Mouse (Mus musculus): ENCODE results near the gene Naa38. TPM values are rescaled to one million over a fixed set of nuclear protein-coding genes. Genes with fewer than 3 reads are reported as not detected.

Gene Naa38
- total RNA-seq, 2 experiments from 2014 or later: 84.1 to 95.1 TPM

GRCm38 (mm10) chr11:69412548-69412947, 17.3 kb downstream of the Naa38 start:
- no peak for DNase-seq (ENCODE audit: low spot score in 2 of 2)

DNA sequence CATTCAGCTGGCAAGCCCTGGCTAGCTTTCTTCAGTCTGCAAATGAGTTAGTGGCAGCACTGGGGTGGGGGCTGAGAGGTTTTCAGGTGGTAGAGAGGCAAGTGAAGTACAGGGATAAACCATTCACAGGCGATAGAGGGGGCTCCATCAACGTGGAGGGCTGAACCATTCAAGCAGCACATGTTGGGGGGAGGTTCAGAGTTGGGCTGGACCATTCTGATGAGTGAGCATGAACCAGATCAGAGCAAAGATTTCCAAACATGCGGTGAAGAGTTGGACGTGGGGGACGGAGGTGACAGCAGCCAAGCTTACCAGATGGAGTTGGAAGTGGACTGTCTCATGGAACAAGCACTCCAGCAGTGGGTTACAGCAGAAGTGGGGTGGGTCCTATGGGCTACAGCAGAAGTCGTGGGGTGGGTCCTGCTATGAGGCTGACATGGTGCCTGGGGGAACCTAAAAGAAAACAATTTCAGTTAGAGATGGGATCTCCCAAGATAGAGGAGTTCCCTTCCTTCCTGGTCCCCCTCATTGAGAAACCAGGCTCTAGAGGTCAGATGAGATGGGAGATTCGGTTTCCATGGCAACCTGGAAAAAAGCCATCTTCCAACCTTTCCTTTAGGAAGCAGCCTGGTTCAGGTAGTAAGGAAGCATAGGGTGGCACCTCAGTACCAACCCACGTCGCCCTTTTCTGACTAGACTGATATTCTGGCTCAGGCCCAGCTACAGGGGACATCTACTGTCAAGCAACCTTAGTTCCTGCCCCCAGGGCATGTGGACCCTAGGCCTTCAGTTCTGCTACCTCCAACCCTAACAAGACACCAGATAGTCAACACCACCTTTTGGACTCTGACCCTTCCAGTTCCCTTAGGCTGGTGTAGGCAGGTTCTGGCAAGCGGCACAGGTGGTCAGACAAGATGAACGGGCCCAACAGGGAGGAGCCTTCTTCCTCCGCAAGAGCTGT, 18.2 kb downstream of the Naa38 start, which contains the start of gene Kdm6b:
Gene Kdm6b, minus strand, starts transcription at position 455 of the 961 bp plus-strand sequence.
- peak in 1 of 2 experiments; percentile 67 for DNase-seq (ENCODE audit: low spot score in 2 of 2)

GRCm38 (mm10) chr11:69414421-69415326, 19.4 kb downstream of the Naa38 start:
- DNase-seq (ENCODE audit: low spot score in 2 of 2): no peak

DNA sequence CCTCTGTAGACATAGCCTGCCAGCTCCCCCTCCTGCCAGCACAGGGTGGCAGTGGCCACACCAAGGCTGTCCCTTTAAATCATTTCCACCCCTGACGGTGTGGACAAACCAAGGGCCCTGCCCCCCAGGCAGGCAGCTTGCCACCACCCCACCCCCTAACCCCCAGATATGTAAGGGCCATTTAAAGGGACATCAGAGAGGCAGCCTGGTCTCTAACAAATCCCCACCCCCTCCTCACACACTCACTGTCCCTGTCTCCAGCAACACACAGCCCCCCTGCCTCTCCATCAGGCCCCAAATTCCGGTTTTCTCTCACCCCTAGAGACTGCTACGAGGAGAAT, 20.0 kb downstream of the Naa38 start:
- peak in 1 of 2 experiments; percentile 69 for DNase-seq (ENCODE audit: low spot score in 2 of 2)

DNA sequence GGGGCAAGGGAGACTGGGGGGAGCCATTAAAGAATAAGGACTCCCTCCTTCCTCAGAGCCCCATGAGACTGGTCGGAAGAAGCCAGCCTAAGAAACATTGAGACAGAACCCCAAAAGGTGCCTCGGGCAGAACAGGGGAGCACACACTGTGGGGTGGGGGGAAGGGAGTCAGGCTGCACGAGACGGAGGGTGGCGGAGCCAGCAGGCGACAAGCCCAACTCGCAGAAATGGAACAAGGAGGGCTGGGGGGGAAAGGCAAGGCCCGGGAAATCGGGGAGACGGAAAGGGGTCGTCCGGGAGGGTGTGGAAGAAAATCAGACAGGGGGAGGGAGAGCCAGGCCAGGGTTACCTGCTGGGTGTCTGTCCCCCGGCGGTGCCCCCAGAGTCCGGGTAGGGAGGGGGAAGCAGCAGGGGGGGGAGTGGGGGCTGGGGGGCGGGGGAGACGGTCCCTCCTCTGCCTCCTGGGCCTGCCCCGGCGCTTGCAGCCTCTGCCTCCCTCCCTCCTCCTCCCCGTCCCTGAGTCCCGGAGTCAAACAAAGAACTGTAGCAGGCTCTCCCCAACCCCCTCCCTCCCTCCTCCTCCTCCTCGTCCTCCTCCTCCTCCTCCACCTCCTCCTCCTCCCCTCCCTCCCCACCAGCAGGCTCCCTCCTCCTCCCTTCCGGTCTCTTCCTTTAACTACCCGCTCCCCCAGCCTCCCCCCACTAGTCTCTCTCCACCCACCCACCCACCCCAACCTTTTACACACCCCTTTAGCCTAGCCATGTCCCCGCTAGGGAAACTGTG, 20.6 kb downstream of the Naa38 start:
- peak; percentile 70 to 74 for DNase-seq (ENCODE audit: low spot score in 2 of 2)

DNA sequence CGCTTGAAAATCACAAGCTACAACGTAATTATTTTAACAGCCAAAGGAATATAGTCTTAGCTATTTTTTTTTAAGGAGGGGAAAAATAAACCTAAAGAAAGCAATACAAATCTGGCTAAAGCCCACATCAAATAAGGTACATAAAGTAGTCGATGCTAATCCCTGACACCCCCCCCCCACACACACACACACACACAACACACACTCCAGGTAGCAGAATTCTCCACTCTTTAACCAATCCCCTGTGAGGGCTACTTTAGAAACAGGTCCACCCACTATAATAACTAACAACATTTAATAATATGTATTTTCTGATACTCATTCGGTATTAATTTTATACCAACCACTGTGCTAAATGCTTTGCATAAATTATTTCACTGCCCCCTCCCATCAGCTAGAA, 21.2 kb downstream of the Naa38 start:
- DNase-seq (ENCODE audit: low spot score in 2 of 2): no peak

DNA sequence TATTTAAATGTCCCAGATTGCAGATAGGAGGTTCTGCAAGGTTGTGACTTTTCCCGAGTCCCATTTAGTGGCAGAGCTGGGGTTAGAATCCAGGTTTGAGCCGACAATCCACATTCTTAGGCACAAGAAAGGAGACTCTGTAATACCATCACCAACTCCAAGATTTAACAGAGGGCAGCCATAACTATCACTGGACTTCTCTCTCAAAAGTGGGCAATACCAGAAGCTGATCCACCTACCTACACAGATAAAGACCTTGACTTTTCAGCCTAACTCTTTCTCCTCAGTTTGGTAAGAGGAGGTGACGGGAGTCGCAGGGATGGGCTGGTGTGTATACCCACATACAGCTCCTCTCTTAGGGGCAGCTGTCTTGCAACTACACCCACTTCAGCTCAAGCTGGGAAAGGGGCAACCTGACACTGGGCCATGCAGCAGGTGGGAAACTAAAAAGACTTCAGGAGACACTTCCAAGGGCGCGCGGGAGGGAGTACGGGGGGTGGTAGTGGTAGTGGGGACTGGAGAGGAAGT, 21.7 kb downstream of the Naa38 start:
- no peak for DNase-seq (ENCODE audit: low spot score in 2 of 2)

DNA sequence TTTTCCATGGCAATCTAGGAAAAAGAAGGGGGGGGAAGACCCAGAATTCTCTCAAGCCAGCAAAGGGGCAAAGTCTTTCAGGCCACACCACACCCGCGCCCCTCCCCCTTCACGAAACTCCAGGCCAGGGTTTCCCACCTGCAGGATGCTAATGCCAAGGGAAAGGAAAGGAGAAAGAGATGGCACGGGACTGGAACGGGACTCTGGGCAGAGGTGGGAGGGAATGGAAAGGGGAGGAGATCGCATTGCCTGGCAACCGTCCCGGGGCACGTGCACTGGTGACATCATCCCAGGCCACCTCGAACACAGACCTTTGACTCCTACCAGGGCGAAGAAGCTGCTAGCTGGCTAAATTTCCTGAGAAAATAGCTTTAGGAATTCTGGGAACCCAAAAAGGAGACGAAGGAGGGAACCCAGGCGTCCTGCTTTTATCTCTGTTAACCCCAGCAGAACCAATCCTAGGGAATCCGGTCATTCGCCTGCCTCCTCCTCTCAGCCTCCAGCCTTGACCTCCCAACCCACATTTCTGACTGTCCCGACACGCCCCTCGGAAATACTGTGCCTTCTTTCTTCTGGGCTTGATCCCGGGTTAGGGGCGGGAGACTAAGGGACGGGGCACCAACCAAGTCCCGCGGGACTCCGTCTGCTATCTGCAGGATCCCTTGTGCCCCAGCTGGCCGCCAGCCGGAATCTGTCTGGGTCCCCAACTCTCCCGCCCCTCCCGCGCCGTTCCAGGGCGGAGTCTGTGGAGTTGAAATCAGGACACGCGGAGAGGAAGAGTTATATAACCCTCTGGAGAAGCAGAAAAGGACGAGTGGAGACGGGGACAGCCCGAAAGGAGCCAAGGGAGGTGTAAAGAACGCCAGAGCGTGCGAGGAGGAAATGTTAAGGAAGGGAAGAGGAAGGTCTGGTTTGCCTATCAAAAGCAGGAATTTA, 22.4 kb downstream of the Naa38 start:
- DNase-seq (ENCODE audit: low spot score in 2 of 2): peak; percentile 96 to 97

DNA sequence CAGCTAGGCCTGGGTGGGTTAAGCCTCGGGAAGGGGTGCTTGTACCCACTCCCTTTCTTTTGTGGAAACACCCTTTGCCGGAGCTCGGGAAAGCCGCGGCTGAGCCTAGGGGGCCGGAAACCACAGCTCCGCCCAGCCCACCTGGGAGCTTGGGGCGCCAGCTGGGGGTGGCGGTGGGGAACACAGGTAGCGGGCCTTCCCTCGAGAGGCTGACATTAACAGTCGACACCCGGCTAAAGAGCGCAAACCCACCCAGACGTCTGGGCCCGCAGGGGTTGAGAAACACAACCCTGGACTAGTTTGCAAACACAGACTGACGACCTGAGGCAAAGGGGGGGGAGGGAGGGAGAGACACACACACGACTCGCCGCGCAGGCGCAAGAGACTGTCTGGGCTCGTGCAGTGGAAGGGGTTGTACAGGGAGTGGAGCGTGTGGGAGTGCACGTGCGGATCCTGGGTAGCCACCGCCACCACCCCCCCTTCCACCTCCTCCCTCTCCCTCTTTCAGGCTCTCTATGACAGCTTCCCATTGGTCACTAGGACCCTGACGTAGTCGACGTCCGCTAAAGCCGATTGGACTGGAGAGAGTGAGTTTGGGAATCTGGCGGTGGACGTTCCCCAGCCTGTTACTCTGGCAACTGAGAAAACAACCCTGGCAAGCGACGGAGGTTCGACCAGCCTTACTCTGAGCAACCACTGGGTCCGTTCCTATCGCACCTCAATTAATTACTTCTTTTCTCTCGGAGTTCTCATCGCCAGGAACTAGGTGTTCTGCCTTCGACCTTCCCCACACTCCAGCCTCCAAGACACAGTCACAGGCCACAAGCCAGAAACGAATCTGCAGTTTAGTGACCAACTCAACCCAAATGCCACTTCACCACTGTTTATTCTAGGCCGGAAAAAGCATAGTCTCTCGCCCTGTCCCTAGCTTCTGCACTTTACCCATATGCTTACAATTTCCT, 23.5 kb downstream of the Naa38 start:
- DNase-seq (ENCODE audit: low spot score in 2 of 2): peak; percentile 80 to 88

DNA sequence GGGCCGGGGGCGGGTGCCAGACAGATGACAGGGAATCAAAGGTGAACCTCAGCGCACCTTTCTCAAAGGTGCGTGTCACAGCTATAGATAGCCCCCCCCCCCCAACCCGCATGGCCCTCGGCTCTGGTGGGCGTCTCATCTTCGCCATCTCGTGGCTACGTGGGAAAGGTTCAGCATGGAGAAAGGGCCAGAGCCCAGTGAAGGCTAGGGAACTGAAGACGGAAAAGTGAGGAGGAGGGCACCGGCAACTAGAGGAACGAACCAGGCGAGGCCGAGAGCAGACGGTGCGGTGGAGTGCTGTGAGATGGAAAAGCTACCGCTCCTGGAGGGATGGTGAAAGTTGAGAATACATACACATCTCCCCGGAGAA, 24.1 kb downstream of the Naa38 start:
- peak in 1 of 2 experiments; percentile 63 for DNase-seq (ENCODE audit: low spot score in 2 of 2)

GRCm38 (mm10) chr11:69419813-69420553, 24.7 kb downstream of the Naa38 start:
- DNase-seq (ENCODE audit: low spot score in 2 of 2): peak in 1 of 2 experiments; percentile 40

- DNase-seq (ENCODE audit: low spot score in 2 of 2): no peak
Measured at GRCm38 (mm10) chr11:69420554-69421000, 25.3 kb downstream of the Naa38 start.

GRCm38 (mm10) chr11:69421131-69421977, 26.1 kb downstream of the Naa38 start:
- peak in 1 of 2 experiments; percentile 7 for DNase-seq (ENCODE audit: low spot score in 2 of 2)

GRCm38 (mm10) chr11:69422842-69423241, 27.6 kb downstream of the Naa38 start:
- DNase-seq (ENCODE audit: low spot score in 2 of 2): no peak

- DNase-seq (ENCODE audit: low spot score in 2 of 2): no peak
Measured at GRCm38 (mm10) chr11:69423885-69424284, 28.6 kb downstream of the Naa38 start.

- DNase-seq (ENCODE audit: low spot score in 2 of 2): no peak
Measured at GRCm38 (mm10) chr11:69426246-69426645, 31.0 kb downstream of the Naa38 start.

DNA sequence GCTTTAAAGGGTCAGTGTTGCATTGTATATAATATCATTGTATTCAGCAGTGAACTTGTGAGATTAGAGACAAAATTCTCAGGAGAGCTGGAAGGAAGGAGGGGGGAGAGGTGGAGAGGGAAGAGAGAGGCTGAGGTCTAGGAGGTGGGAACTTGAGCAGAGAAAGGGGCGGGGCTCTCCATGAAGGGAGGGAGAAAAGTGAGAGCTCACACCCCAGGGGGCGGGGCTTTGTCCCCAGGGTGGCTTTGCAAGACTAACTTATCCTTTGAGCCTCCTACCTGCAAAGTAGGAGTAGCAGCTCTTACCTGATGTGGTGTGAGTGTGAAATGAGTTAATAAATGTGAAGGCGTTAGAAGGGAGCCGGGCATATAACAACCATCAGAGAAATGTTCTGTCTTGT, 33.5 kb downstream of the Naa38 start:
- no peak for DNase-seq (ENCODE audit: low spot score in 2 of 2)
